Mouse (Mus musculus): ENCODE data around the gene Golga4.

- TF ChIP-seq CTCF (IDR thresholded peaks at IDR 0.05; ENCODE audit: low read depth) (no peak), EP300 (IDR thresholded peaks at IDR 0.05; ENCODE audit: low read depth) (no peak)
Observed at GRCm38 (mm10) chr9:118476211-118476765, 29.8 kb upstream of the Golga4 start.

All from heart, postnatal 0 days (tissue).